Mouse (Mus musculus): ENCODE measurements around the gene Tmem171.

DNA sequence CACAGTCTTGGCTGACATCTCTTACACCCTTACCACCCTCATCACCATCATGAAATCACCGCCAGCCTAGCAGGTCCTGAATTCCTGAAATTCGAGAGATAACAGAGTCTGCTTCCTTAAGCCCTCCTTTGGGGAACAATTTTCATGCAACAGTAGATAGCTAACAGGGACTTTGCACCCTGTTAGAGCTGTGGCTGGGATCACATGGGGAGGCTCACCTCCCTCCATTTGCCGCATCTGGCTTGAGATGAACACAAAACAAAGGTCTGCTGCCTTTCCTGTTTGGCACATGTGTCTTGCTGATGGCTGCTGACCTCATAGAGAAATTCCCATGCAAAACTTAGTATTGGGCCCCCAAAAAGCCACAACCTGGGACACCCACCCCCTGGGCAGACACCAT, 27.3 kb downstream of the Tmem171 start:
- TF ChIP-seq CTCF (conservative IDR thresholded peaks at IDR 0.05; ENCODE audit: low read length), result no peak
- TF ChIP-seq NANOG (IDR thresholded peaks at IDR 0.05; ENCODE audit: borderline replicate concordance, low read length), result no peak
- TF ChIP-seq POU5F1 (IDR thresholded peaks at IDR 0.05; ENCODE audit: borderline replicate concordance, low read length), result no peak
